Mouse (Mus musculus) liver, embryonic 14.5 days (tissue): ENCODE results near the gene Serpina3n.

Experiments
- CTCF ChIP-seq: IDR thresholded peaks from 2 replicates; pipeline ENCODE4 v1.5.1; 2016; ENCODE audit warnings: antibody characterized with exemption, low read depth, control low read depth
- EP300 ChIP-seq: IDR thresholded peaks from 2 replicates; pipeline ENCODE4 v1.6.1; 2016; ENCODE audit warnings: antibody characterized with exemption, low read depth

DNA sequence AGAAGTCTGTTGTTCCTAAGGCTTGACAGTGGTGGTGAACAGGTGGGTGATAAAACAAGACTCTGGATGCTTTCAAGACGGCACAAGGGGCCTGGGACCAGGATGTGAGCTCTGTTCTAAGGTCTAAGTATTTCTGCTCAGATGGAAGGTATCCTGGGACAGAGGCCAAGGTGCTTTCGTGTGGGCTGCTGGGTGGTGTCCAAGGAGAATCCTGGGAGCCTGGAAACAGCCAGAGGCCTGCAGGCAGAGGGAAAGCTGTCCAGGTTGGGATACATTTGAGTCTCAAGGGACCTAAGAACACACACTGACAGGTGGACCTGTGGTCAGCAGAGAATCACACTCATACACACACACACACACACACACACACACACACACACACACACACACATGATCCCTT, 8.0 kb downstream of the Serpina3n start:
- TF ChIP-seq CTCF (no peak), EP300 (no peak)
